Mouse (Mus musculus) neural tube, embryonic 12.5 days (tissue): ENCODE measurements around the gene Ptpra. TPM values are rescaled to one million over a fixed set of nuclear protein-coding genes. Genes with fewer than 3 reads are reported as not detected.
"Not testable (repeated sequence)": the region's sequence is repeated elsewhere in the genome, so short reads cannot be mapped to it uniquely, and the experiment has no call there.

Experiments used
- ATAC-seq: fragments of 200-750 bp; cut with Nextera tagmentation; 2 replicates; pipeline ENCODE4 v1.8.0; 2017; ENCODE audit warnings: low read depth, mild to moderate bottlenecking, moderate TSS enrichment, moderate library complexity; ENCODE audit not compliant: low FRiP score
- H3K27ac ChIP-seq: fragments of 300-500 bp; sonication (generic); 2 replicates; pipeline ENCODE4 v1.5.1; 2016
- H3K27me3 ChIP-seq: fragments of 300-500 bp; sonication (generic); replicated peaks from 2 replicates; pipeline ENCODE4 v1.6.1; 2016; ENCODE audit warnings: mild to moderate bottlenecking
- H3K36me3 ChIP-seq: fragments of 300-500 bp; sonication (generic); 2 replicates; pipeline ENCODE4 v1.6.1; 2016; ENCODE audit warnings: mild to moderate bottlenecking
- H3K4me1 ChIP-seq: fragments of 300-500 bp; sonication (generic); 2 replicates; pipeline ENCODE4 v1.6.1; 2016
- H3K4me2 ChIP-seq: fragments of 300-500 bp; sonication (generic); replicated peaks from 2 replicates; pipeline ENCODE4 v1.6.1; 2016; ENCODE audit warnings: mild to moderate bottlenecking
- H3K4me3 ChIP-seq: fragments of 300-500 bp; sonication (generic); 2 replicates; pipeline ENCODE4 v1.5.1; 2016
- H3K9ac ChIP-seq: fragments of 300-500 bp; sonication (generic); 2 replicates; pipeline ENCODE4 v1.6.1; 2016; ENCODE audit warnings: mild to moderate bottlenecking
- H3K9me3 ChIP-seq: fragments of 300-500 bp; sonication (generic); 2 replicates; pipeline ENCODE4 v1.6.1; 2016; ENCODE audit warnings: mild to moderate bottlenecking
- WGBS: fragments of 180-500 bp; shearing (Covaris S2); methylation state at CpG from one replicate; pipeline ENCODE4 v1.1.7; 2016; 5-methylcytosine and 5-hydroxymethylcytosine counted together
- polyA plus RNA-seq: library from polyadenylated mRNA; unstranded; fragments of >200 nt; fragmentation: Nextera tagmentation; extraction: Ambion mirVana; gene quantifications from 2 replicates; pipeline ENCODE4 v1.2.1, GENCODE M21; 2016

The Ptpra gene
- polyA plus RNA-seq, 1 experiment from 2014 or later = 124 TPM

DNA sequence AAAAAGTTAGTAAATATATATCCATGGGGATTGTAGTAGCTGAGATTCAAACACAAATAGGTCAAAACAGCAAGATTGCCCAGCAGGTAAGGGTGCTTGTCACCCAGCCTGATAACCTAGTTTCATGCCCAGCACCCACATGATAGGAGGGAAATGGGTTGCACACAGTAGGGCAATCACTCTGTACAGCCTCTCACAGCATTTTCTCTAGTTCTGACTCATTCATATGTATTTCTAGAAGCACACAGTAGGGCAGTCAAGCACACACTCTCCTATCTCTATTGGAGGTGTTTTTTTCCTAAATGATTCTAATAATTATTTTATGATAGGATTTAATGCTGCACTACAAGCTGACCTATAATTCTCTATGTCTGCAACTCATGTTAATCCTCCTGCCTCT, 119.8 kb downstream of the Ptpra start:
- H3K9me3 ChIP-seq = no peaks in the 10 kb centered on the region
- no peak overlapping the region for H3K9ac ChIP-seq
- peaks cover 20% of the 10 kb centered on the region for H3K36me3 ChIP-seq

GRCm38 (mm10) chr2:130574960-130575359, 124.9 kb downstream of the Ptpra start:
- no peak overlapping the region for H3K4me3 ChIP-seq
- H3K27ac ChIP-seq = no peak overlapping the region
- peaks cover 55% of the 10 kb centered on the region for H3K27me3 ChIP-seq
- no peak for ATAC-seq
- no peak overlapping the region for H3K4me2 ChIP-seq
- H3K36me3 ChIP-seq = no peaks in the 10 kb centered on the region
- 86% methylated on average over 5 of the region's 5 CpGs for WGBS
- H3K9me3 ChIP-seq = no peaks in the 10 kb centered on the region
- H3K4me1 ChIP-seq = peaks cover 6% of the 10 kb centered on the region
- H3K9ac ChIP-seq = no peak overlapping the region

More for the DNA sequence above, 119.8 kb downstream of the Ptpra start:
- ATAC-seq = no peak
- Histone ChIP-seq H3K4me1 (peaks cover 3% of the 10 kb centered on the region), H3K27me3 (peaks cover 6% of the 10 kb centered on the region), H3K4me2 (no peak overlapping the region), H3K27ac (no peak overlapping the region), H3K4me3 (no peak overlapping the region)

DNA sequence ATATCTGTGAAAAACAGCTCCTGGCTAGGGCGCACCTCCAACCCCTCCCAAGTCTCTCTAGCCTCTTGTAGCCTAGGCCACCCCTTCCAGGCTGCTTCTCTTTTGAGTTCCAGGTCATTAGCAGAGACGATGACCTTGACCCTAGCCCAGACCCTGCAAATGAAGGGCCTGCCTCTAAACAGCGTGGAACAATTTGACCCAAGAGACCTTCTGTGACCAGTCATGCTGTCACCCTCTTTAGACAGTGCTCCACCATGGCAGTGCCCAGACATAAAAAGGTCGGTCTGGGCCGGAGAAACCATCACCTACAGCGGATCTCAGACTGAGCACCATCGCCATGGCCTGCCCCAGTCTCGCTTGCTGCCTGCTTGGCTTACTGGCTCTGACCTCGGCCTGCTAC, 125.8 kb downstream of the Ptpra start, which contains the start of gene Oxt:
TSS of gene Oxt (plus strand) at position 301 of the 400 bp plus-strand sequence.
- Histone ChIP-seq H3K36me3 (no peaks in the 10 kb centered on the region), H3K27me3 (peaks cover 64% of the 10 kb centered on the region), H3K9me3 (no peaks in the 10 kb centered on the region), H3K9ac (peak within 1 kb of the TSS; percentile 33; the same call in 1 of the 2 replicates), H3K4me2 (peak within 1 kb of the TSS; percentile 52), H3K27ac (no peak within 1 kb of the TSS), H3K4me3 (peak within 1 kb of the TSS; percentile 15; the same call in 1 of the 2 replicates), H3K4me1 (peaks cover 12% of the 10 kb centered on the region)
- ATAC-seq = no peak
- WGBS = 35% methylated on average over 9 of the region's 9 CpGs

DNA sequence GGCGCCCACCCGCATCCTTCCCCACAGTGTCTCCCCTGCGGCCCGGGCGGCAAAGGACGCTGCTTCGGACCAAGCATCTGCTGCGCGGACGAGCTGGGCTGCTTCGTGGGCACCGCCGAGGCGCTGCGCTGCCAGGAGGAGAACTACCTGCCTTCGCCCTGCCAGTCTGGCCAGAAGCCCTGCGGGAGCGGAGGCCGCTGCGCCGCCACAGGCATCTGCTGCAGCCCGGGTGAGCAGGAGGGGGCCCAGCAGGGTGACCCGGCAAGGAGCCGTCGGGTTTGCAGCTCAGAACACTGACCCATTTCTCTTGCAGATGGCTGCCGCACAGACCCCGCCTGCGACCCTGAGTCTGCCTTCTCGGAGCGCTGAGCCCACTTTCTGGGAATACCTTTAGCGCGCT, 126.5 kb downstream of the Ptpra start:
- Histone ChIP-seq H3K4me3 (peak overlapping the region; percentile 15; the same call in 1 of the 2 replicates), H3K4me2 (peak overlapping the region; percentile 52), H3K9ac (peak overlapping the region; percentile 33; the same call in 1 of the 2 replicates), H3K4me1 (peaks cover 15% of the 10 kb centered on the region), H3K27me3 (peaks cover 71% of the 10 kb centered on the region)
- H3K9me3 ChIP-seq, ATAC-seq, H3K27ac ChIP-seq, H3K36me3 ChIP-seq: not testable (repeated sequence)
- 2% methylated on average over 32 of the region's 32 CpGs for WGBS

GRCm38 (mm10) chr2:130577021-130577420, 126.9 kb downstream of the Ptpra start:
- H3K4me3 ChIP-seq = no peak overlapping the region
- WGBS = 2% methylated on average over 9 of the region's 9 CpGs
- peaks cover 76% of the 10 kb centered on the region for H3K27me3 ChIP-seq
- peaks cover 15% of the 10 kb centered on the region for H3K4me1 ChIP-seq
- H3K4me2 ChIP-seq = peak overlapping the region; percentile 52
- H3K36me3 ChIP-seq = no peaks in the 10 kb centered on the region
- no peak overlapping the region for H3K9ac ChIP-seq
- no peak overlapping the region for H3K27ac ChIP-seq
- H3K9me3 ChIP-seq = no peaks in the 10 kb centered on the region
- ATAC-seq = no peak

DNA sequence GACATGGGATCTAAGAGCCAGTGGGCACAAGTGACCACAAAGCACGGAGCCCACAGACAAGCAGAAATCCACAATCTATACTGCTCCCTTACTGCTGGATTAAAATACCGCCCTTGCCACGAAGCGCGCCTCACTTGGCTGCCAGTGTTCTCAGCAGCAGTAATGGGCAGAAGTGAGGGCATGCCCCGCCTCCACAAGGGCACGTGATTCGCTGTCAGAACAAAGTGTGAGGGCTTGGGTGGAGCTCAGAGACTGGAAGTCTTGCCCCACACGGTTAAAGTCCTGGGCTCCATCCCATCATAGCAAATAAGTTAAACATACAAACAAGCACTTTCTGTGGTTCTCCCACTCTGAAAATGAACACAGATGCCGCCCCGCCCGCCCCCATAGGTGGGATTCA, 127.6 kb downstream of the Ptpra start:
- Histone ChIP-seq H3K4me3 (no peak overlapping the region), H3K27me3 (peaks cover 82% of the 10 kb centered on the region), H3K9ac (no peak overlapping the region), H3K27ac (no peak overlapping the region), H3K4me2 (peak overlapping the region; percentile 52), H3K36me3 (no peaks in the 10 kb centered on the region), H3K9me3 (no peaks in the 10 kb centered on the region), H3K4me1 (peaks cover 15% of the 10 kb centered on the region)
- 8% methylated on average over 12 of the region's 12 CpGs for WGBS
- ATAC-seq = no peak

DNA sequence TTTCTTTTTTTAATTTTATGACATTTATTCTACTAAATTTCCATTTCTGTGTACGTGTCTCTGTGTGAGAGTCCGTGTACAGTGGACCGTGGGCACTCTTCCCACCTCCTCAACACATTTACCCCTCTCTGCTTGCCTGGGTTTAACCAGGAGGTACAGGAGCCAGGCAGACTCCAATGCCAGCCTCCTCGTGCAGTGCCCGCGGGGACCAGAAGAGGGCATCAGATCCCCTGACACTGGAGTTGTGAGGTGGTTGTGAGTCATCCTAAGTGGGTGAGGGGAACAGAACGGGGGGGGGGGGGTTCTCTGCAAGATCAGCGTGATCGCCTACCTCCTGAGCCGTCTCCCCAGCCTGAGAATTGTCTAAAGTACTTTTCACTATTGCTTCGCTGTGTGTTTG, 128.1 kb downstream of the Ptpra start:
- no peak for ATAC-seq
- no peak overlapping the region for H3K9ac ChIP-seq
- no peak overlapping the region for H3K4me2 ChIP-seq
- peaks cover 15% of the 10 kb centered on the region for H3K4me1 ChIP-seq
- H3K27ac ChIP-seq = no peak overlapping the region
- H3K4me3 ChIP-seq = no peak overlapping the region
- H3K36me3 ChIP-seq = no peaks in the 10 kb centered on the region
- no peaks in the 10 kb centered on the region for H3K9me3 ChIP-seq
- 13% methylated on average over 11 of the region's 11 CpGs for WGBS
- peaks cover 86% of the 10 kb centered on the region for H3K27me3 ChIP-seq

GRCm38 (mm10) chr2:130579791-130580190, 129.7 kb downstream of the Ptpra start:
- Histone ChIP-seq H3K36me3 (no peaks in the 10 kb centered on the region), H3K4me2 (0 out of 2 replicates have a peak overlapping the region, but pooled peaks have one; percentile 54), H3K4me1 (peaks cover 15% of the 10 kb centered on the region), H3K27me3 (peaks cover 91% of the 10 kb centered on the region), H3K9me3 (no peaks in the 10 kb centered on the region), H3K9ac (no peak overlapping the region), H3K27ac (no peak overlapping the region), H3K4me3 (no peak overlapping the region)
- WGBS = 6% methylated on average over 8 of the region's 8 CpGs
- ATAC-seq = no peak

- no peak for ATAC-seq
- Histone ChIP-seq H3K9ac (no peak overlapping the region), H3K4me2 (peak overlapping the region; percentile 54), H3K4me3 (peak overlapping the region; percentile 18; the same call in 1 of the 2 replicates), H3K36me3 (no peaks in the 10 kb centered on the region), H3K4me1 (peaks cover 14% of the 10 kb centered on the region), H3K27ac (no peak overlapping the region), H3K9me3 (no peaks in the 10 kb centered on the region), H3K27me3 (peaks cover 76% of the 10 kb centered on the region)
- WGBS = 3% methylated on average over 16 of the region's 16 CpGs
Measured at GRCm38 (mm10) chr2:130581201-130581600, 131.1 kb downstream of the Ptpra start.

DNA sequence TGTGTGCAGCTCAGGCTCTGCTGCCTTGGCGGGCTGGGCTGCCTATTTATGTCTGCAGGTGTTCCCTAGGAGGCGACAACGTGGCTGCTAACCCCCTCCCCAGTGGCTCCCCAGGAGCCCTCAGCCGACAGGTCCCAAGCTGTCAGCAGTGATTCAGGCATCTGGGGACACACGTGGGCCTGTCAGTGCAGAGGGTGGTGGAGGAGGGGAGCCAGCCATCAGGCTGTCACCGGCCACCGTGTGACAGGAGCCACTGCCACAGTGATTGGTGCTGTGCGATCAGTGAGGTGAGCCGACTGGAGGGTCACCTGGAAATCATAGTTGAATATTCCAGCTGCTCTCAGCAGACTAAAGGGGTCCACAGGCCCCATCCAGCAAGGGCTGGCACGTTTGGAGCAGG, 132.5 kb downstream of the Ptpra start, which contains the start of gene Avp:
TSS of gene Avp (minus strand) at position 3 of the 400 bp plus-strand sequence.
- Histone ChIP-seq H3K27me3 (peaks cover 64% of the 10 kb centered on the region), H3K27ac (no peak within 1 kb of the TSS), H3K36me3 (no peaks in the 10 kb centered on the region), H3K9ac (no peak within 1 kb of the TSS), H3K4me1 (peaks cover 9% of the 10 kb centered on the region), H3K4me2 (no peak within 1 kb of the TSS), H3K9me3 (no peaks in the 10 kb centered on the region), H3K4me3 (no peak within 1 kb of the TSS)
- no peak for ATAC-seq
- 44% methylated on average over 10 of the region's 10 CpGs for WGBS

- Histone ChIP-seq H3K27ac (no peak overlapping the region), H3K27me3 (peaks cover 49% of the 10 kb centered on the region), H3K36me3 (no peaks in the 10 kb centered on the region), H3K9ac (no peak overlapping the region), H3K4me2 (no peak overlapping the region), H3K9me3 (no peaks in the 10 kb centered on the region), H3K4me3 (no peak overlapping the region), H3K4me1 (peaks cover 9% of the 10 kb centered on the region)
- 80% methylated on average over 10 of the region's 10 CpGs for WGBS
- ATAC-seq = no peak
Measured at GRCm38 (mm10) chr2:130583902-130584560, 134.0 kb downstream of the Ptpra start.

DNA sequence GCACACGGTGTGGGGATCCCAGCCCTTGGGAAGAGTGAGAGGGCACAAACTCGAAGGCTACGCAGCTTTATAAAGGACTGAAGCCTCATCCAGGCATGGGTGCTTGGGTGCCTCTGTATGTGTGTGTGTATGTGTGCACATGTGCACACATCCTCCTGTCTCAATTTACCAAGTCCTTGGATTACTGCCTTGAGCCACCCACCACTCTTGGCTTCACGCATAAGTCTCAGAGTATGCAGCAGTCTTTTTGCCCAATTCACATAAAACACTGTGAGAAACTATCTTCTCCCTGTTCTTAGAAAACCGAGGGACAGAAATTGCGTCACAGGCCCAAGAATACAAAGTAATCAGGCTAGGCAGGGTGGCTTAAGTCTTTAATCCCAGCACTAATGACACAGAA, 135.9 kb downstream of the Ptpra start:
- Histone ChIP-seq H3K4me2 (no peak overlapping the region), H3K9ac (no peak overlapping the region), H3K4me1 (0 out of 2 replicates have a peak, but pooled peaks cover 2% of the 10 kb centered on the region), H3K4me3 (no peak overlapping the region), H3K9me3 (no peaks in the 10 kb centered on the region), H3K36me3 (peaks cover 11% of the 10 kb centered on the region), H3K27ac (no peak overlapping the region), H3K27me3 (peaks cover 30% of the 10 kb centered on the region)
- ATAC-seq = no peak
- WGBS = 83% methylated on average over 6 of the region's 6 CpGs

- Histone ChIP-seq H3K4me1 (no peaks in the 10 kb centered on the region), H3K36me3 (peaks cover 29% of the 10 kb centered on the region), H3K4me2 (no peak overlapping the region), H3K27ac (no peak overlapping the region), H3K9ac (no peak overlapping the region), H3K4me3 (no peak overlapping the region), H3K27me3 (peaks cover 8% of the 10 kb centered on the region; the same call in 1 of the 2 replicates), H3K9me3 (no peaks in the 10 kb centered on the region)
- no peak for ATAC-seq
- WGBS = 79% methylated on average over 2 of the region's 2 CpGs
Measured at GRCm38 (mm10) chr2:130588373-130588772, 138.3 kb downstream of the Ptpra start.
